Mouse (Mus musculus) heart, adult 2 months (tissue): ENCODE data around the gene Tpra1.

Experiments
- CTCF ChIP-seq: fragments of 200-600 bp; IDR thresholded peaks from 2 replicates; pipeline ENCODE4 v1.8.1; 2022; ENCODE audit warnings: antibody characterized with exemption, mild to moderate bottlenecking, moderate library complexity
- EP300 ChIP-seq: fragments of 200-500 bp; IDR thresholded peaks from 2 replicates; pipeline ENCODE4 v1.6.1; 2011; ENCODE audit warnings: low read depth, low read length, control low read depth; ENCODE audit not compliant: insufficient read depth
- POLR2A ChIP-seq: fragments of 200-500 bp; IDR thresholded peaks from 2 replicates; pipeline ENCODE4 v1.6.1; 2011; ENCODE audit warnings: mild to moderate bottlenecking, low read depth, low read length, control low read depth; ENCODE audit not compliant: insufficient read depth

- TF ChIP-seq POLR2A (no peak), CTCF (no peak), EP300 (no peak)
Observed at GRCm38 (mm10) chr6:88960941-88961340, 58.9 kb downstream of the Tpra1 start.
